Mouse (Mus musculus): ENCODE data around the gene Rab40c.

The Rab40c gene

GRCm38 (mm10) chr17:25919144-25919785, at the start of gene Rab40c:
Gene Rab40c (minus strand): TSS chr17:25919727.
- DNase-seq = no peak

- no peak for DNase-seq
These were observed 48.6 kb upstream of the Rab40c start for GRCm38 (mm10) chr17:25968176-25968575.

GRCm38 (mm10) chr17:25967652-25968051, 48.1 kb upstream of the Rab40c start:
- no peak for DNase-seq

- DNase-seq = no peak
These were observed 44.7 kb upstream of the Rab40c start for GRCm38 (mm10) chr17:25964271-25964670.

- DNase-seq = no peak
These were observed 42.9 kb upstream of the Rab40c start for GRCm38 (mm10) chr17:25962413-25962905.

- no peak for DNase-seq
These were observed 42.0 kb upstream of the Rab40c start for GRCm38 (mm10) chr17:25961566-25961965.

GRCm38 (mm10) chr17:25959630-25960467, 40.3 kb upstream of the Rab40c start:
- DNase-seq = no peak

- DNase-seq = no peak
These were observed 39.4 kb upstream of the Rab40c start for GRCm38 (mm10) chr17:25958771-25959494.

- no peak for DNase-seq
These were observed 38.1 kb upstream of the Rab40c start for GRCm38 (mm10) chr17:25957586-25958051.

GRCm38 (mm10) chr17:25956631-25957030, 37.1 kb upstream of the Rab40c start:
- no peak for DNase-seq

GRCm38 (mm10) chr17:25956201-25956600, 36.7 kb upstream of the Rab40c start:
- DNase-seq = no peak

GRCm38 (mm10) chr17:25955736-25956135, 36.2 kb upstream of the Rab40c start:
- no peak for DNase-seq

GRCm38 (mm10) chr17:25954671-25955070, 35.1 kb upstream of the Rab40c start:
- DNase-seq = no peak

- no peak for DNase-seq
These were observed 33.6 kb upstream of the Rab40c start for GRCm38 (mm10) chr17:25953161-25953560.

- DNase-seq = no peak
These were observed 32.5 kb upstream of the Rab40c start, which contains the start of gene A930017K11Rik for GRCm38 (mm10) chr17:25951803-25952623. Gene A930017K11Rik (minus strand): TSS chr17:25952565.

- no peak for DNase-seq
These were observed 31.8 kb upstream of the Rab40c start for GRCm38 (mm10) chr17:25951225-25951802.

GRCm38 (mm10) chr17:25950706-25951105, 31.2 kb upstream of the Rab40c start:
- DNase-seq = no peak

GRCm38 (mm10) chr17:25949981-25950380, 30.5 kb upstream of the Rab40c start:
- DNase-seq = no peak

GRCm38 (mm10) chr17:25948051-25948450, 28.5 kb upstream of the Rab40c start:
- DNase-seq = no peak

- no peak for DNase-seq
These were observed 28.0 kb upstream of the Rab40c start for GRCm38 (mm10) chr17:25947576-25947975.

GRCm38 (mm10) chr17:25946891-25947290, 27.4 kb upstream of the Rab40c start:
- DNase-seq = no peak

- DNase-seq = no peak
These were observed 26.8 kb upstream of the Rab40c start for GRCm38 (mm10) chr17:25946349-25946748.

Measured in spleen, adult 18-20 months (tissue).